Mouse (Mus musculus) kidney, adult 2 months (tissue): ENCODE results near the gene Foxp1. TPM values are rescaled to one million over a fixed set of nuclear protein-coding genes. Genes with fewer than 3 reads are reported as not detected.

Experiments
- DNase-seq: peaks from one replicate; pipeline ENCODE4 v3.0.0; 2021
- H3K27ac ChIP-seq: fragments of 200-500 bp; 2 replicates; pipeline ENCODE4 v1.5.1; 2012; ENCODE audit warnings: low read depth, low read length, control low read depth, inconsistent platforms; ENCODE audit not compliant: insufficient read depth
- H3K27me3 ChIP-seq: fragments of 200-500 bp; replicated peaks from 2 replicates; pipeline ENCODE4 v1.6.1; 2012; ENCODE audit warnings: mild to moderate bottlenecking, moderate library complexity, low read length, inconsistent platforms; ENCODE audit not compliant: control insufficient read depth, insufficient read depth
- H3K36me3 ChIP-seq: fragments of 200-500 bp; 2 replicates; pipeline ENCODE4 v1.6.1; 2012; ENCODE audit warnings: mild to moderate bottlenecking, moderate library complexity, low read length, inconsistent platforms; ENCODE audit not compliant: control insufficient read depth, insufficient read depth
- H3K4me1 ChIP-seq: fragments of 200-500 bp; 2 replicates; pipeline ENCODE4 v1.6.1; 2011; ENCODE audit warnings: low read length; ENCODE audit not compliant: control insufficient read depth, insufficient read depth
- H3K4me3 ChIP-seq: fragments of 200-500 bp; 2 replicates; pipeline ENCODE4 v1.5.1; 2011; ENCODE audit warnings: mild to moderate bottlenecking, low read depth, low read length, control low read depth; ENCODE audit not compliant: insufficient read depth
- CTCF ChIP-seq: fragments of 200-500 bp; conservative IDR thresholded peaks from 2 replicates; pipeline ENCODE4 v1.5.1; 2011; ENCODE audit warnings: low read depth, mild to moderate bottlenecking, control low read depth, low read length, moderate library complexity, mixed read lengths; ENCODE audit not compliant: insufficient read depth, insufficient read length
- POLR2A ChIP-seq: fragments of 200-500 bp; IDR thresholded peaks from one replicate; pipeline ENCODE4 v1.6.1; 2011; ENCODE audit warnings: low read depth, low read length, control low read depth
- WGBS: fragments of 180-500 bp; shearing (Covaris S2); methylation state at CpG from one replicate; pipeline ENCODE4 v1.1.7; 2018; 5-methylcytosine and 5-hydroxymethylcytosine counted together
- polyA plus RNA-seq: library from polyadenylated mRNA; depleted of rRNA; stranded (reverse); fragments of >200 nt; gene quantifications from 2 replicates; pipeline ENCODE4 v1.2.3, GENCODE M21; 2012

The Foxp1 gene
- polyA plus RNA-seq, 1 experiment = 32.8 TPM

GRCm38 (mm10) chr6:99503741-99504140 is 18.8 kb downstream of the Foxp1 start:
- WGBS = 94% methylated on average over 1 of the region's 1 CpGs
- no peak for DNase-seq
- TF ChIP-seq POLR2A (no peak), CTCF (no peak)
- Histone ChIP-seq H3K27ac (no peak overlapping the region), H3K27me3 (no peaks in the 10 kb centered on the region), H3K36me3 (0 out of 2 replicates have a peak, but pooled peaks cover 1% of the 10 kb centered on the region), H3K4me3 (no peak overlapping the region), H3K4me1 (peaks cover 5% of the 10 kb centered on the region; the same call in 1 of the 2 replicates)

- TF ChIP-seq CTCF (no peak), POLR2A (no peak)
- H3K4me1 ChIP-seq = peaks cover 5% of the 10 kb centered on the region; the same call in 1 of the 2 replicates
- peak; percentile 16 for DNase-seq
- H3K36me3 ChIP-seq = 0 out of 2 replicates have a peak, but pooled peaks cover 1% of the 10 kb centered on the region
- no peaks in the 10 kb centered on the region for H3K27me3 ChIP-seq
- H3K27ac ChIP-seq = no peak overlapping the region
- WGBS = 73% methylated on average over 2 of the region's 2 CpGs
- H3K4me3 ChIP-seq = no peak overlapping the region
These were observed 19.8 kb downstream of the Foxp1 start for GRCm38 (mm10) chr6:99502727-99503126.

GRCm38 (mm10) chr6:99502314-99502713 is 20.2 kb downstream of the Foxp1 start:
- Histone ChIP-seq H3K27ac (no peak overlapping the region), H3K27me3 (no peaks in the 10 kb centered on the region), H3K36me3 (0 out of 2 replicates have a peak, but pooled peaks cover 1% of the 10 kb centered on the region), H3K4me1 (peaks cover 5% of the 10 kb centered on the region; the same call in 1 of the 2 replicates), H3K4me3 (no peak overlapping the region)
- TF ChIP-seq CTCF (0 out of 2 replicates have a peak, but pooled peaks have one; percentile 4), POLR2A (no peak)
- peak; percentile 17 for DNase-seq
- 77% methylated on average over 6 of the region's 6 CpGs for WGBS

GRCm38 (mm10) chr6:99500570-99501270 is 21.8 kb downstream of the Foxp1 start:
- Histone ChIP-seq H3K27ac (no peak overlapping the region), H3K4me1 (peaks cover 5% of the 10 kb centered on the region; the same call in 1 of the 2 replicates), H3K27me3 (no peaks in the 10 kb centered on the region), H3K36me3 (no peaks in the 10 kb centered on the region), H3K4me3 (no peak overlapping the region)
- WGBS = 81% methylated on average over 3 of the region's 3 CpGs
- TF ChIP-seq POLR2A (no peak), CTCF (no peak)
- no peak for DNase-seq

GRCm38 (mm10) chr6:99498082-99498481 is 24.4 kb downstream of the Foxp1 start:
- H3K4me3 ChIP-seq = no peak overlapping the region
- TF ChIP-seq POLR2A = no peak
- no peak for TF ChIP-seq CTCF
- no peak for DNase-seq
- no peaks in the 10 kb centered on the region for H3K36me3 ChIP-seq
- WGBS = 83% methylated on average over 7 of the region's 7 CpGs
- peaks cover 5% of the 10 kb centered on the region; the same call in 1 of the 2 replicates for H3K4me1 ChIP-seq
- no peaks in the 10 kb centered on the region for H3K27me3 ChIP-seq
- no peak overlapping the region for H3K27ac ChIP-seq

GRCm38 (mm10) chr6:99496114-99496513 is 26.4 kb downstream of the Foxp1 start:
- H3K27me3 ChIP-seq = no peaks in the 10 kb centered on the region
- no peaks in the 10 kb centered on the region; the same call in 1 of the 2 replicates for H3K4me1 ChIP-seq
- WGBS = 67% methylated on average over 5 of the region's 5 CpGs
- TF ChIP-seq POLR2A (no peak), CTCF (no peak)
- no peaks in the 10 kb centered on the region for H3K36me3 ChIP-seq
- H3K27ac ChIP-seq = no peak overlapping the region
- no peak overlapping the region for H3K4me3 ChIP-seq
- no peak for DNase-seq

- Histone ChIP-seq H3K36me3 (no peaks in the 10 kb centered on the region), H3K27me3 (no peaks in the 10 kb centered on the region), H3K4me1 (0 out of 2 replicates have a peak, but pooled peaks cover 6% of the 10 kb centered on the region), H3K4me3 (no peak overlapping the region), H3K27ac (no peak overlapping the region)
- no peak for TF ChIP-seq CTCF
- TF ChIP-seq POLR2A = no peak
- DNase-seq = no peak
- WGBS = 42% methylated on average over 3 of the region's 3 CpGs
These were observed 29.6 kb downstream of the Foxp1 start for GRCm38 (mm10) chr6:99492937-99493336.
